Mouse (Mus musculus): ENCODE results near the gene Creb3. TPM values are rescaled to one million over a fixed set of nuclear protein-coding genes. Genes with fewer than 3 reads are reported as not detected.
"Not testable (repeated sequence)": the region's sequence is repeated elsewhere in the genome, so short reads cannot be mapped to it uniquely, and the experiment has no call there.

Gene Creb3
- total RNA-seq (2021) (100 to 1,000 TPM; 123 to 178 TPM), polyA plus RNA-seq (2012; rRNA removed) (178 and 207 TPM in 2 replicates)
- long read RNA-seq, transcript Creb3-201 (9 exons, 1,884 nt) = major isoform, 144 of 156 reads
- long read RNA-seq, partial matches to known transcripts = 4 of 156 reads
- long read RNA-seq, other reads (novel, unspliced or antisense) = 8 of 156 reads

DNA sequence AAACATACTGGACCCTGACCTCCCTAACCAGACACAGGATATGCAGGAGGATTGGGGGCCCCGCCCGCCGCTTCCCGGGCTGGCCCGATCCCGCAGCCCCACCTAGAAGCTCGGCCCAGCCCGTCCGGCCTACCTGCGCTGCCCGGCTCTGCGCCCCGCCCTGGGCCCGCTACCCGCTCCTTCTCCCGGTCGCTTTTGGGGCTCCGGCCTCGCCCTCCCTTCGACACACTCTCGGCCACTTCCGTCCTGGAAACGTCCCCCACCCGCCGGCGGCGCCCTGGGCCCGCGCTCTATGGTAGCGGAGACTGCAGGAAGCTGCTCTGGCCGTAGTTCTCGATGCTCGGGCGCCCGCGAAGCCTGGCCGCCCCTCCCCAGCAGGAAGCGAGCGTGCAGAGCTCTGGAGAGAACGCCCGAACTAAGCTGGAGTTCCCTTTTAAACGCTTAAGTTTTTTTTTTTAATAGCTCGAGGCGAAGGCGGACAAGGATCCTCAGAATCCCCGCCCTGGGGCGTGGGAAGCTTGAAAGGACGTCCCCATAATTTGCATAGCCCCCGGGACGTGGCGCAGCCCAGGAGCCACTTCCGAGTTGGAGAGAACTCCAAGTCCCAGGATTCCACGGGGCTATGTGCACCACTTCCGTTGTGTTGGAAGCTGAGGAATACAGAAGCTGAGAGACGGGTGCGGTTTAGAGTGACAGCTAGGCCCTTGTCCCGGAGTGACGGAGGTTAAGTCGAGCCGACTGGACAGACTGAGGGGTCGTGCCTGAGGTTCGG, at the start of gene Creb3, which contains the start of gene Tln1:
Creb3 (plus strand) TSS at position 336 of the 772 bp plus-strand sequence.
Tln1 (minus strand) TSS at position 695 of the 772 bp plus-strand sequence.
- peak; percentile 97 for DNase-seq

DNA sequence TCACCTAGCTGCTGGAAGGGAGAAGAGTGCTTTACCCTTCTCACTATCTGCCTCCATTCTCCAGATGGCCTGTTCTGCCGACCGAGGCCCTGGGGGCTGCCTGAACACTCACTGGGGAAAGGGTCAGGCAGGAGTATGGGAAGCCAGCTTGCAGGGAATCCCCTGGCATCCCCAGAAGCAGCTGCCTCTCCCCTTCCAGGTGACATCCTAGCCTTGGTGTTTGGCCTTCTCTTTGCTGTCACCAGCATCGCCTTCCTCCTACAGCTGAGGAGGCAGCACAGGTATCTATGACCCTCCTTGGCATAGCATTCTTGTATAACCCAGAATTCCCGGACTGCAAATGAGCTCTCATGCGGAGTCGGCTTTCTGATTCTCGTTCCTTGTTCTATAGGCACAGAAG, 49.5 kb upstream of the Creb3 start:
- no peak for DNase-seq

DNA sequence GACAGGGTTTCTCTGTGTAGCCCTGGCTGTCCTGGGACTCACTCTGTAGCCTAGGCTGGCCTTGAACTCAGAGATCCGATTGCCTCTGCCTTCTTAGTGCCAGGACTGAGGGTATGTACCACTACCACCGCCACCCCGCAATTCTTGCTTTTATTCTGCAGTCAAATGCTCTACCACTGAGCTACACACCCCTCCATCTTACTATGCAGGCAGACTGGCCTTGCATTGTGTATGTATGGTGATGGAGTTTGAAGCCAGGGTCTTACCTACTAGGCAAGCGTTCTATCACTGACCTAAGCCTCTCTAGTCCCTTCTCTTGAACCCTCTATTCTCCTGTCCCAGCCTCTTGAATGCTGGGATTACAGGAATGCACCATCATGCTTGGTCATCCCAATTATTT, 48.8 kb upstream of the Creb3 start:
- DNase-seq = no peak

DNA sequence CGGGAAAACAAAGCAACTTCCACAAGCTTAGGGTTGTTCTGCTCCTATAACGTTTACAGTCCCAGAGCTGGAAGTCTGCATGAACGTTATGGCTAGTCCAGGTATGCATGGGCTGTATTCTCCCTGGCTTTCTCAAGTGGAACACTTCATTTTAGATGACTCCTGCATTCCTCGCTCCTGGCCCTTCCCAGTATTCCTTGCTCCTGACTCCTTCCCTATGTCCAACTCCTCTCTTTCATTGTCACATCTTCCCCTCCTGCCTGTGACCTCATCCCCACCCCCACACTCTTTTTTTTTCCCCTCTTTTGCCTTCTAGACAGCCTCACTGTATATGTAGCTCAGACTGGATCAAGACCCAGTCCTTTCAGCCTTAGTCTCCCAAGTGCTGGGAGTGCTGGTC, 48.3 kb upstream of the Creb3 start:
- no peak for DNase-seq

DNA sequence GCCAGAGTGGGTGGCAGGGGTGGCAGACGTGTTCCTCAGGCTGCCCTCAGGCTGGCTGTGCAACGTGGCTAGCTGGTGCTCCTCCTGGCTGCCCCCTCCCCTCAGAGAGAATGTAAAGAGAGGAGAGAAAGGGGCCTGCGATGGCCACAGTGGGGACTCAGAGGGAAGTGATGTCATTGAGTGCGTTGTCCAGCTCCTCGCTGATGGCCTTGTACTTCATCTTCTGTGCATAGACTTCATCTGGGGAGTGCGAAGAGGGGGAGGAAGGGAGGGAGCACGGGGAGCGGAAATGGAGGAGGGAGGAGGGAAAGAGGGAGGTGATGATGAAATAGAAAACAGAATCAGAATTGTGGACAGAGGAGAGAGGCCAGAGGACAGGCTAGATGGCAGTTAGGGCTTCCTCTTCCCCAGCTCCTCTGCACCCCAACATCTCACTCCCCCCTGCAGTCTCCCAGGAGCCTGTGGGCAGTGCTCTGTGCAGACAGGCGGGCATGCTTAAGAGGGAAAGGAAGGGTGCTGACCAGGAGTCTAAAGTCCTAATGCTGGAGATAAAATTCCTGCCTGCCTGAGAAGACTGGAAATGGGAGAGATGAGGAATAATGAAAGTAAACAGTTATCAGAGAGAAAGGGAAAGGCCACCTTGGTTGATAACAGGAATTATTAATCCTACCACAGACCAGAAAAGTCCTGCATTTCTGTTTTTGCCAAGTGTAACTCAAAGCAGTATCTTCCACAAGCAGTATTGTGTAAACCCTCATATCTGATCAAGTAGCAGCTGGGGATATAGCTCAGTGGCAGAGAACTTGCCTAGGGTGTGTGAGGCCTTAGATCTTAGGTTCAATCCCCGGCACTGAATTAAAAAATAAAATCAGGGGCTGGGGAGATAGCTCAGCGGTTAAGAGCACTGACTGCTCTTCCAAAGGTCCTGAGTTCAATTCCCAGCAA, 46.1 kb upstream of the Creb3 start:
- peak; percentile 51 for DNase-seq

DNA sequence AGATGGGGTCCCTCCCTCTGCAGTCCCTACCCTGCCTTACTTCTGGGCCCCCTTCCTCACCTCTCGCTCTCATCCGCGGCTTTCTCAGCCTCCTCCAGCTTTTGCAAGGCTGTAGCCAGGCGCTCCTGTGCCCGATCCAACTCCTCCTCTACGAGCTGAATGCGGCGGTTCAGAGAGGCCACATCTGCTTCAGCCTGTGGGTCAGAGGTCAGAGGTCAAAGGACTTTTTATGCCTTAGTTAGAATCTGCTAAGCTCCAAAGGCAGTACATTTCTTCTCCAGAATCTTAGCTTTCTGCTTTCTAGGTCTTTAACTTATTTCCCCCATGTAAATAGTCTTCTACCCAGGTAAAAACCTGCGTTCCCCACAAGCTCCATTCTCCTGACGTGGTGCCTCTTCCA, 42.6 kb upstream of the Creb3 start:
- DNase-seq = no peak

DNA sequence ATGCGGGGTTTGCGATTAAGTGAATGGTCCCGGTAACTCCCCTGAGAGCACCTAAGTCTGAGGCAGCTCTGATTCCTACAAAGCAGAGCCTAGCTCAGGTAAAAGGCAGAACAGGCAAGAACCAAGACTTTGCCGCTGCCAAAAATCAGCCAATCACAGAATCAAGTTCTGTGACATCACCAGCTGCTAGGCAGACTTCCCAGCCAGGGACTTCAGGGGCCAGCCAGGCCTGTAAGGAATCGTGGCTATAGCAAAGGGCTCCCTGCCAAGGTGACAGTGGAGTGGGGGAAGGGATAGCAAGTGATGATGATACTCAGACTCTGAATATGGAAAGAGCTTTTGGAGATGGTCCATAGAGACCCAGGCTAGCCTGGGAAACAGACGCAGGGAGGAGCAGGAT, 42.2 kb upstream of the Creb3 start:
- peak; percentile 89 for DNase-seq

DNA sequence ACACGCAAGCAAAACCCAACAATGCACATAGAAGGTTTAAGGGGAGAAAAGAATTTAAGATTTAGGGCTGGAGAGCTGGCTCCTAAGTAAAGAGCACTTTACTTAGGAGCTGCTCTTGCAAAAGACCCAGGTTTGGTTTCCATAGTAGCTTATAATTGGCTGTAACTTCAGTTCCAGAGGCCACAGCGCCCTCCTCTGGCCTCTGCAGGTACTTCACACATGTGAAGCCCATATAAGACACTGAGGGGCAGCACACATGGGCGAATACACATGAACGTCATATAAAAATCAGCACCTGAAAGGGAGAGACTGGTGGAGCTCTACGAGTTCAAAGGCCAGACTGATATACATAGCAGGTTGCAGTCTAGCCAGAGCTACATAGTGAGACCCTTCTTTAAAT, 34.3 kb upstream of the Creb3 start:
- DNase-seq = no peak

DNA sequence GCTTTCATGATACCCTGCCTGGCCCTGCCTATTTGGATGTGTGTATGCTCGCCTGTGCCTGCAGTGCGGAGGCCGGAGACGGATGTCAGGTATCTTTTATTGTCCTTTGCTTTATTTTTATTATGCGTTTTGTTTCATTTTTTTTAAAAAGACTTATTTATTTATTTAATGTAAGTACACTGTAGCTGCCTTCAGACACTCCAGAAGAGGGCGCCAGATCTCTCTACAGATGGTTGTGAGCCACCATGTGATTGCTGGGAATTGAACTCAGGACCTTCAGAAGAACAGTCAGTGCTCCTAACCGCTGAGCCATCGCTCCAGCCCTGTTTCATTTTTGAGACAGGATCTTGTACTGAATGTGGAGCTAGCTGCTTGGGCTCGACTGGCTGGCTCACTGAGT, 33.6 kb upstream of the Creb3 start:
- no peak for DNase-seq

DNA sequence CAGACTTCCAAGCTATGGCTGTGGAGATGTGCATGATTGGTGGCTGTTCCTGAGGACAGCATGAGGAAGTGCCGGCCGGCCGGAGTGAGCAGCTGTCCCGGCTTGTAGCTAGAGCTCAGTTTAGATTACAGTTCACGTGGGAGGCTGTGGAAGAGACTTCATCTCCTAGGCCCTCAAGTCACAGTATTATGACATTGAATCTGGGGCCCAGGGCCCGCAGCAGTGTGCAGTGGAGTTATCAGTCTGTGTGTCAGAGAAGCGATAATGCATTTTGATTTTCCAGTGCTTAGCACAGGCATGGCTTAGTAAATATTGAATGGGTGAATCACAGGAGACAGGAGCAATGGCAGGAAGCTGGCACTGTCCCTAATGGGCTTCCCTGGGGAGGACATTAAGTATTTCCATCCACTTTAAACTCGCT, 32.0 kb upstream of the Creb3 start:
- peak; percentile 68 for DNase-seq

DNA sequence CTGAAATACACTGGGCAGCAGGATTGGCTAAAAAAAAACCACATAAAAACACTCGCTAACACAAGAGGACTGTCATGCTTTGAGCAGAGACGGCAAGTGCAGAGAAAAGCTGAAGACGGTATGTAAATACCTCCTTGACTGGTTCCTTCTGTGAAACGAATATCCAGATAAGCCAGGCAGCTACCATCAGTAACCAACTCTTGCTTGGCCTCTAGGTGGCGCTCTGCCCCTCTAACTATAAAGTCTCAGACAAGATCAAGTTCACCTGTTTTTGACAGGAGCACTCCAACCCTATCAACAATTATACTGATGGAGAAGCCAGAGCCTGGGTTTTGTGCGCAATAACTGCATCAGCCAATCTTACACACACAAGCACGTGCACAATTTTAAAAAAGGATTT, 31.6 kb upstream of the Creb3 start:
- peak; percentile 78 for DNase-seq

DNA sequence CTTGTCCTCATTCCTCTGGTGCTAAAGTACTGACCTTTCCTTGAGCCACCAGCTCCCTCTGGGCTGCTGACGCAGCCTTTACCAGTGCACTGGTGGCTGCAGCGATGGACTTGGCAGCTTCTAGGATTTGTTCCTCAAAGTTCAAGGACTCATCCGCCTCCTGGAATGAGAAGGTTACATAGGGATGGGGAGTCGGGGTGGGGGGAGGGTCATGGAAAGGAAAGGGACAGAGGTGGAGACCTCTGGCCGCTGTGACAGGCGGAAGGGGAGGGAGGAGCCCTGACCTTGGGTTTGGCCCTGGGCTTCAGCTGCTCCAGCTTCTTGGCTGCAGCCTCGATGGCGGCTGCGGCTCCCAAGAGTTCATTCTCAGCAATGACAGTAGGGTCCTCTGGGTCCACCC, 28.9 kb upstream of the Creb3 start:
- peak; percentile 92 for DNase-seq

DNA sequence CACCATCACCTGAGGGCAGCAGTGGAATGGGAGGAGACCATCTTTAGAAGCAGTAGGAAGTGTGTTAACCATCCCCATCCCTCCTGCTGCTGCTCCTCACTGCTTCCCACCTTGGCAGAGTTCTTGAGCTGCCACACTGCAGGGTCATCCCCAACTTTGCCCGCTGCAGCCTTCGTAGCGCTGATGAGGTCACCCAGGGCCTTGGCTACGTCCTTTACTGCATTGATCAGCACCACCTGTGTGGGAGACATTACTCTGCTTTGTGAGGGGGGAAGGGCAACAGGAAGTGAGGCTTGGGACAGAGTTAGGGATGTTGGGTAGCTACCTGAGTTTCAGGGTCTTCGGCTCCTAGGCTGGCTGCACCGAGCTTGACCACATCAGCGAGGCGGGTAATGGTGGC, 26.5 kb upstream of the Creb3 start:
- DNase-seq = peak; percentile 62

DNA sequence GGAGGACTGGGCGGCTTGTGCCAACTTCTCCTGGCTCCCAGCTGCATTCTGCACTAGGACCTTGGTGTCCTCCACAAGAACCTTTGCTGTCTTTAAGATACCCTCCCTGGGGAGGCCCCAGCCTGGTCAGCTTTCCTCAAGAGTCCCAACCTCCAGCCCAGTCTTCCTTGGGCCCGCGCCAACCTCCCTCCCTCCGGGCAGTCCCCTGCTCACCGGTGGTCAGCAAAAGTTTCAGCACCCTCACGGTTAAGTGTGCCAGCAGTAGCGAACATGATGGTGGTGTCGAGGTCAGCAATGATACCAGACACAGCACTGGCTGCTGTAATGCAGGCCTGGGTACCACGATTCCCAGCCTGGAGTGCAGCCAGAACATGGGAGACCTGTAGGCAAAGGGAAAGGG, 26.1 kb upstream of the Creb3 start:
- DNase-seq = no peak

DNA sequence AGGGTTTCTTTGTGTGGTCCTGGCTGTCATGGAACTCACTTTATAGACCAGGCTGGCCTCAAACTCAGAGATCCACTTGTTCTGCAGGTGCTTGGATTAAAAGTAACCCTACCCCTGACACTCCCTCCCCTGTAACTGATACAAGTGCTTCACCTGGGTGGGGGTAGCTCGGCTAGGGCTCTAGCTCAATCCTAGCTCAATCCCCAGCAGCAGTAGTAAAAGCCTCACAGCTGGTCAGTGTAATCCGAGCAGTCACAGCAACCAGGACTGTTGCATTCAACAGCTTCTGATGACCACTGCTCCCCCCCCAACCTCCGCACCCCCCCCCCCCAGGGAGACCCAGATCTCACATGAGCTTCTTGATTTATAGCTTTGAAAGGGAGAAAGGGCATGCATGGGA, 20.1 kb upstream of the Creb3 start:
- no peak for DNase-seq

DNA sequence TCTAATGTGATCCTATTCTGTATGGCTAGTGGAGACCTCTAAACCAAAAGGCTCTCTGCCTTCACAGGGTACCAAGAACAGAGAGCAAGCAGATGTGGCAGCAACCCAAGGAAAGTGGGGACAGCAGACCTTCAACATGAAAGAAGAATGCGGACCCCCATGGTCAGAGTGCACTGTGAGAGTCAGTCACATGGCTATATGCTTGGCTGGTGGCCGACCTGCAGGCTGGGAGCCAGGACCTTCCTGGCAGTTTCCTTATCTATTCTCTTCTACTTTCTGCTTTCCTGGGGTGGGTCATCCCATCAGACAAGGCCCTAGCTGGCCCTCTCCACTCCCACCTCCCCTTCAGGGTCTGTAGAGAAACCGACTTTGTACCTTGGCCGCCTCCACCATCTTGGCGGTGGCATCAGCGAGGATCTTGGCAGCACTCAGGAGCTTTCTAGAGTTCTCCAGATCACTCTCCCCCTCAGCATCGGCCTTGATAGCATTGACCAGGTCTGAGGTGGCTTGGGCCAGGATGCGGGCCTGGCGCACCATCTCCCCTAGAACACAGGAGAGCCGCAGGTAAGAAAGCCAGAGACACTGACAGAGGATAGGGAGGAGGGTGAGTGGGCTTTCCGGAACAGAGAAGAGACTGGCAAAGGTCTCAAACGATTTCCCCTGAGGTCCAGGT, 15.6 kb upstream of the Creb3 start:
- DNase-seq = peak; percentile 83

DNA sequence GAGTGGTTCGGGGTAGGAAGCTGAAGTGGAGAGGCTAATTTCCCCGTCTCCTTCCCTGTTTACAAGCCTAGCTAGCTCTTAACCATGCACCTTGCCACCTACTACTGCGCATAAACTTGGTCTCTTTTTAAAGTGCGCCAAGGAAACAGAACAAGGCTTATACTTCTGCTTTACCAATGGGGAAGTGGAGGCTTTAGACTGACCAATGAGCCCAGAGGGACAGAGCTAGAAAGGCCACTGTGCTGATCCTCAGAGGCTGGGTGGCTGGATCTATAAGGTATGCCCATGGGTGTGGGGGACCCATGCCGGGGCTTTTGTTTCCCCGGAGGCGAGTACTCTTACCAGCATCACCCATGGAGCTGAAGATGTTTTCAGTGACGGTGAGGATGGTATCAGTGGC, 15.0 kb upstream of the Creb3 start:
- no peak for DNase-seq

DNA sequence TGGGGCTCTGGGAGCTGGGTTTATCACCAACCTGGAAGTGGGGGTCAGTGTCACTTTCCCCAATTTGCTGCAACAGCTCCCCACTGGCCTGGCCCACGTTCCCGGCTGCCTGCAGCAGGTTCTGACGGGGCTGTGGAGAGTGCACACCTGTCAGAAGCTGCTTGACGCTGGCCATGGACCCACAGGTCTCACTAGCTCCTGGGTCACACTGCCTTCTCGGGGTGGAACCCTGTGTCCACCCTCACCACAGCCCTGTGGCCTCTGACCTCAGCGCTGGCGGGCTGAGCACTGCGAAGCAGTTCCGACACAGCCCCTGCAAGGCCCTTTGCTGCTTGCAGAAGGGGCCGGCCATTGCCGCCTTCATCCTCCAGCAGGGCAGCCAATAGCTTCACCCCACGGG, 13.1 kb upstream of the Creb3 start:
- no peak for DNase-seq

DNA sequence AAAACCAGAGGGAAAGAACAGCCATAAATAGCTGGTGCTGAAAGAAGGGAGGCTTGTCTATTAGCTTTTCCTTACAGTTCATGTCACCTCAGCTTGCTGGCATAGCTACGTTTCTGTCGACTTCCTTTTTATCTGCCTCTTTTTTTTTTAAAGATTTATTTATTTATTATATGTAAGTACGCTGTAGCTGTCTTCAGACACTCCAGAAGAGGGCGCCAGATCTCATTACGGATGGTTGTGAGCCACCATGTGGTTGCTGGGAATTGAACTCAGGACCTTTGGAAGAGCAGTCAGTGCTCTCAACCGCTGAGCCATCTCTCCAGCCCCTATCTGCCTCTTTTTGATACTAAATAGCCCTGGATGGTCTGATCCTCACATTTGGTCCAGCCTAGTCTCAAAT, 10.3 kb upstream of the Creb3 start:
- not testable (repeated sequence) for DNase-seq

DNA sequence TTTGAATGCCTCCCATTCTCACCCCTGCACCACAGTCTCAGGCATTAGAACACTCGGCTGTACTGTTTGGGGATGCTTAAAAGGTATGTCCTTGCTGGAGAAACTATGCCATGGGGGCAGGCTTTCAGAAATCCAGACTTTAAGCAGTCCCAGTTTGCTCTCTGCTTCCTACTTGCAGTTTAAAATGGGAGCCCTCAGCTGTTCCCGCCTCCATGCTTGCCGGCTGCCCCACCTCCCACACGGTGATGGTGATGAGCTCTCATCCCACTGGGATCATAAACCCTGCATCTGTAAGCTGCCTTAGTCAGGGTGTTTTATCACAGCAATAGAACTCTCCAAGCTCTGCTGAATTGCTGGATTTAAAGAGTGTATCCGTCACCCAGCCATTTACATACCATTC, 9.7 kb upstream of the Creb3 start:
- no peak for DNase-seq

DNA sequence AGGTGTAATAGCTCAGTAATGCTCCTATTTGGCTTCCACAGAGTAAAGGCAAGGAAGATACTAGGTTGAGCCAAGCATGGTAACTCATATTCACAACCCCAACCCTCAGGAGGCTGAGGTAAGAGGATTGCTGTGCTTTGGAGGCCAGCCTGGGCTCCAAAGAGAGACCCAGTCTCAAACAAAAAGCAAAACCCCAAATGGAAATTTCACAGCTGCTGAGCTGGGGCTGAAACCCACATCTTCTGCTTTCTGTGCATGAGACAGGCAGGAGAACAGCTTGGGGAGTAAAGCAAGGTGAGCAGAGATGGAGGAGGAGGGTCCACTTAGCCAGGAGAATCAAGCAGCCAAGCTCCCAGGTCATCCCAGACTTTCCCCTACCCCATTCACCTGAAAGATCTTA, 8.2 kb upstream of the Creb3 start:
- DNase-seq = no peak

DNA sequence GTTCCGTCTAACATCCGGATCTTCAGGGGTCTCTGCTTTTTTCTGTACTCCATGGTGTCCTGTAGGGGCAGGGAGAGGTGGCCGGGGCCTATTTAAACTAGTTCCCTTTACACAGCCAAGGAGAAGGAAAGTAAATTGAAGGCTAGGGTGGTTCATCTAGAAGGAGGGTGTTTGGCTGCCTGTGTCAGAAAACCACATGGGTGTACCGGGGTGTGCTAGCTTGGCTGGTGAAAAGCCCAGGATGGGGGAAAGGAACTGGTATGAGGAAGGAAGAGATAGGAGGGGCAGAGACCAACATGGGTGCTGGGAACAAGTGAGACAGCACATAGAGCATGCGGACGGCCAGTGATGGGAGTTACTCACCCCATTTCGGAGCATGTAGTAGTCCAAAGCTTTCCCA, 6.2 kb upstream of the Creb3 start:
- DNase-seq = no peak

Measured in adrenal gland, adult 2 months (tissue).